ENCODE assay signal across 16 mouse cellular contexts in the genomic region with DNA sequence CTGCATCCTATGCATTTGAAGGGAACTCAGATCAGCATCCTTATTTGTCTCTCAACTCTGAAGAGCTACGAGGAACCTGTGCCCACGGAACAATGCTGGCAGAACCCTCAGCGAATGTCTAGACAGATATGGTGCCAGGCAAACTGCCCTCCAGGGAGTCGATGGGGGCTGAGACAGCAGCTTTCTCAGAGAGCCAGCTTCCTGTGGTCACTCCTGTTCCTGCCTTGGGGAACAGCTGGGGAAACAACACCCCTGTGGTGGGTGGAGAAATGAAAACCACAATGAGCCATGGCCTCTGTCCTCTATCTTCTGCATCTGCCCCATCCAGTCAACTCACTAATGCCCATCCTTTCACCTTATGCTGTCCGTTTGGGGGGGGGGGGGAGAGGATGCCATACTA. TPM values are rescaled to one million over a fixed set of nuclear protein-coding genes. Genes with fewer than 3 reads are reported as not detected.
DNase-seq lines count a peak whose midpoint lies in the region; ATAC-seq and TF ChIP-seq lines count a peak whose summit lies in the region.
"Had no signal": no experiment of that assay in that cellular context is flagged by ENCODE, and none has a peak within 500 bp of the region (broad histone marks: within the 10 kb centered on the region; RNA-seq: fewer than 3 reads in every experiment).

No protein-coding gene starts in this region.

- H3K27me3 ChIP-seq in lung, postnatal 0 days (replicated peaks; ENCODE audit: insufficient read depth, low read length) = no peaks in the 10 kb centered on the region
- no peaks in the 10 kb centered on the region for H3K27me3 ChIP-seq in liver, postnatal 0 days (ENCODE audit: insufficient read depth, low read length)

- ATAC-seq in lung, postnatal 0 days = no peak
- ATAC-seq in megakaryocyte progenitor cell, adult 5-6 weeks (replicated peaks; ENCODE audit: poor library complexity) = peak; percentile 53
- ATAC-seq in erythroblast, adult 5-6 weeks (replicated peaks; ENCODE audit: low FRiP score, poor library complexity, severe bottlenecking) = no peak
- ATAC-seq in liver, postnatal 0 days = no peak
- ATAC-seq: intestine, postnatal 0 days had no signal

- no peaks in the 10 kb centered on the region for H3K9me3 ChIP-seq in lung, postnatal 0 days (ENCODE audit: low read length)
- no peaks in the 10 kb centered on the region for H3K9me3 ChIP-seq in liver, postnatal 0 days (ENCODE audit: low read length)

- no peaks in the 10 kb centered on the region for H3K36me3 ChIP-seq in lung, postnatal 0 days (ENCODE audit: insufficient read depth, low read length)
- H3K36me3 ChIP-seq in liver, postnatal 0 days (replicated peaks; ENCODE audit: insufficient read depth, low read length) = no peaks in the 10 kb centered on the region

- peak; percentile 39 for DNase-seq in gastrocnemius, postnatal 25 days
- no peak for DNase-seq in gastrocnemius, postnatal 10 days
- DNase-seq in lung, adult 18-20 months = peak; percentile 24
- no peak for DNase-seq in lung, postnatal 0 days (ENCODE audit: low spot score)
- peak; percentile 54 for DNase-seq in Muller cell, postnatal 12 days (ENCODE audit: inconsistent ontology term)
- DNase-seq in liver, postnatal 0 days = no peak
- DNase-seq: adrenal gland, postnatal 14 days; cerebellum, postnatal 25 days; kidney, postnatal 25 days; right cerebral cortex, postnatal 14 days had no signal

- H3K4me1 ChIP-seq in lung, postnatal 0 days (ENCODE audit: insufficient read depth, low read depth, low read length) = no peaks in the 10 kb centered on the region
- no peaks in the 10 kb centered on the region for H3K4me1 ChIP-seq in liver, postnatal 0 days (ENCODE audit: insufficient read depth)

- H3K4me2 ChIP-seq in lung, postnatal 0 days (replicated peaks; ENCODE audit: low read depth, low read length) = no peak overlapping the region
- no peak overlapping the region for H3K4me2 ChIP-seq in liver, postnatal 0 days (ENCODE audit: low read depth, low read length)
- H3K4me2 ChIP-seq: hindbrain, embryonic 14.5 days; midbrain, embryonic 11.5 days had no signal

- no peak for TF ChIP-seq CTCF in lung, postnatal 0 days (IDR thresholded peaks at IDR 0.05)
- no peak for TF ChIP-seq CTCF in liver, postnatal 0 days (IDR thresholded peaks at IDR 0.05; ENCODE audit: low read depth)

- 70% methylated on average over 5 of the region's 5 CpGs for WGBS in lung, postnatal 0 days
- 29% methylated on average over 5 of the region's 5 CpGs for WGBS in liver, postnatal 0 days (ENCODE audit: insufficient replicate concordance)

- H3K27ac ChIP-seq in lung, postnatal 0 days (ENCODE audit: low read length) = no peak overlapping the region
- no peak overlapping the region for H3K27ac ChIP-seq in liver, postnatal 0 days (ENCODE audit: low read depth)
- H3K27ac ChIP-seq: hindbrain, embryonic 14.5 days had no signal

- no peak for TF ChIP-seq EP300 in lung, postnatal 0 days (IDR thresholded peaks at IDR 0.05)
- TF ChIP-seq EP300 in liver, postnatal 0 days (IDR thresholded peaks at IDR 0.05; ENCODE audit: low read depth) = no peak

- no peak overlapping the region for H3K4me3 ChIP-seq in lung, postnatal 0 days (ENCODE audit: low read depth, low read length)
- H3K4me3 ChIP-seq in liver, postnatal 0 days (ENCODE audit: low read depth, low read length) = no peak overlapping the region

- no peak overlapping the region for H3K9ac ChIP-seq in lung, postnatal 0 days (replicated peaks; ENCODE audit: low read depth)
- H3K9ac ChIP-seq in liver, postnatal 0 days (replicated peaks) = no peak overlapping the region
- H3K9ac ChIP-seq: hindbrain, embryonic 14.5 days had no signal

RNA-seq across cellular contexts. Expression of a gene that starts 18.2 kb away (rescaled TPM):
- total RNA-seq in gastrocnemius, postnatal 25 days (2021) = 1 to 10 TPM; 1.0 to 1.1 TPM
- total RNA-seq in gastrocnemius, postnatal 10 days (2021) = 1 to 10 TPM; 1.5 to 4.0 TPM
- polyA plus RNA-seq in lung, postnatal 0 days (2015; fragmentation: Nextera tagmentation; extraction: Ambion mirVana) = 29.5 and 30.2 TPM in 2 replicates
- 0.22 and 0.35 TPM in 2 replicates for total RNA-seq in megakaryocyte progenitor cell, adult 5-6 weeks (2015)
- total RNA-seq in megakaryocyte progenitor cell, adult 5-6 weeks (2017) = 0.57 and 1.4 TPM in 2 replicates
- not detected in 2 replicates for total RNA-seq in erythroblast, adult 5-6 weeks (2015; ENCODE audit: low replicate concordance)
- not detected in 2 replicates for total RNA-seq in erythroblast, adult 5-6 weeks (2017; ENCODE audit: low replicate concordance)
- 0.73 and 1.0 TPM in 2 replicates for polyA plus RNA-seq in liver, postnatal 0 days (2015; fragmentation: Nextera tagmentation; extraction: Ambion mirVana)
- total RNA-seq: MEL had no signal

RNA-seq across cellular contexts. Expression of a gene that starts 46.7 kb away (rescaled TPM):
- total RNA-seq in gastrocnemius, postnatal 25 days (2021) = 1 to 10 TPM in 1 of 2 experiments, under 1 TPM in 1; 0.83 to 1.2 TPM
- total RNA-seq in gastrocnemius, postnatal 10 days (2021) = 1 to 10 TPM; 1.3 to 4.1 TPM
- polyA plus RNA-seq in lung, postnatal 0 days (2015; fragmentation: Nextera tagmentation; extraction: Ambion mirVana) = 0.90 and 0.98 TPM in 2 replicates
- 32.7 and 38.3 TPM in 2 replicates for total RNA-seq in megakaryocyte progenitor cell, adult 5-6 weeks (2015)
- 42.8 and 51.9 TPM in 2 replicates for total RNA-seq in megakaryocyte progenitor cell, adult 5-6 weeks (2017)
- total RNA-seq in erythroblast, adult 5-6 weeks (2015; ENCODE audit: low replicate concordance) = 6.7 and 13.6 TPM in 2 replicates
- 5.9 and 8.2 TPM in 2 replicates for total RNA-seq in erythroblast, adult 5-6 weeks (2017; ENCODE audit: low replicate concordance)
- polyA plus RNA-seq in liver, postnatal 0 days (2015; fragmentation: Nextera tagmentation; extraction: Ambion mirVana) = 1.6 and 2.6 TPM in 2 replicates

Comparison
In these comparisons a context has a peak if more than half of its experiments do, and no peak if none do; other contexts are left out.
1. DNase-seq: peak in gastrocnemius, postnatal 25 days (single experiment), lung, adult 18-20 months (2 of 2) and Muller cell, postnatal 12 days (single experiment); none in gastrocnemius, postnatal 10 days (single experiment), lung, postnatal 0 days (single experiment) and liver, postnatal 0 days (single experiment).